Mouse (Mus musculus): Measurements from ENCODE around the gene Olfr1442. TPM values are rescaled to one million over a fixed set of nuclear protein-coding genes. Genes with fewer than 3 reads are reported as not detected.
"Not testable (repeated sequence)": the region's sequence is repeated elsewhere in the genome, so short reads cannot be mapped to it uniquely, and the experiment has no call there.

The Olfr1442 gene
- polyA plus RNA-seq, 1 experiment: not detected

- Histone ChIP-seq H3K4me3 (ENCODE audit: control insufficient read depth, insufficient read depth, low read length) (no peak overlapping the region), H3K27ac (ENCODE audit: control insufficient read depth, insufficient read depth, low read length) (no peak overlapping the region), H3K4me1 (replicated peaks; ENCODE audit: control insufficient read depth, insufficient read depth, low read length) (no peaks in the 10 kb centered on the region), H3K36me3 (ENCODE audit: control insufficient read depth, insufficient read depth, low read length) (no peaks in the 10 kb centered on the region), H3K27me3 (ENCODE audit: control insufficient read depth, insufficient read depth, low read length) (no peaks in the 10 kb centered on the region)
- TF ChIP-seq CTCF (IDR thresholded peaks at IDR 0.05; ENCODE audit: borderline replicate concordance, control insufficient read depth, extremely low read depth, insufficient read depth, low read length, poor library complexity) (no peak), POLR2A (IDR thresholded peaks at IDR 0.05; ENCODE audit: control insufficient read depth, extremely low read depth, insufficient read depth, low read length, poor library complexity) (no peak)
- no peak for DNase-seq
Measured at GRCm38 (mm10) chr19:12696221-12696620, 26.0 kb downstream of the Olfr1442 start.

DNA sequence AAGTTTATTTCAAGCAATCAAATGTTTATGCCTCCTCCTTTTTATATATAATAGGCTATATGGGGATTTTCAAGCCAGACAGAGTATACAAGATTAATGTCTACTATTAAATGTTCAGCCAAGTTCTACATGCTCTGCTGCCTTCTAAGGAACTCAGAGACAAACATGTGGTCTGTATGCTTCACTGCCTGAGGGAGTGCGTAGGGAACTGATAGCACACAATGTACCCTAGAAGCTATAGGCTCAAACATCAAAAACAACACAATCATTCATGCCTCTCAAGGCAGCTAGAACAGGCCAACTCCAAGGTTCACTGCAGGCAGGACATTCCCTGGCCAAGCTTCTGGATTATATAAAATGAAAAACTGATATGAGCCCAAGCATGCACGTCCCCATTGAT, 38.2 kb downstream of the Olfr1442 start:
- no peak overlapping the region for H3K27ac ChIP-seq (ENCODE audit: control insufficient read depth, insufficient read depth, low read length)
- no peaks in the 10 kb centered on the region for H3K36me3 ChIP-seq (ENCODE audit: control insufficient read depth, insufficient read depth, low read length)
- no peaks in the 10 kb centered on the region for H3K4me1 ChIP-seq (replicated peaks; ENCODE audit: control insufficient read depth, insufficient read depth, low read length)
- 95% methylated on average over 2 of the region's 2 CpGs for WGBS
- no peak for DNase-seq
- no peaks in the 10 kb centered on the region for H3K27me3 ChIP-seq (ENCODE audit: control insufficient read depth, insufficient read depth, low read length)
- TF ChIP-seq POLR2A (IDR thresholded peaks at IDR 0.05; ENCODE audit: control insufficient read depth, extremely low read depth, insufficient read depth, low read length, poor library complexity): no peak
- no peak for TF ChIP-seq CTCF (IDR thresholded peaks at IDR 0.05; ENCODE audit: borderline replicate concordance, control insufficient read depth, extremely low read depth, insufficient read depth, low read length, poor library complexity)
- no peak overlapping the region for H3K4me3 ChIP-seq (ENCODE audit: control insufficient read depth, insufficient read depth, low read length)

- TF ChIP-seq CTCF (IDR thresholded peaks at IDR 0.05; ENCODE audit: borderline replicate concordance, control insufficient read depth, extremely low read depth, insufficient read depth, low read length, poor library complexity) (no peak), POLR2A (IDR thresholded peaks at IDR 0.05; ENCODE audit: control insufficient read depth, extremely low read depth, insufficient read depth, low read length, poor library complexity) (no peak)
- no peak overlapping the region for H3K4me3 ChIP-seq (ENCODE audit: control insufficient read depth, insufficient read depth, low read length)
- no peak for DNase-seq
- no peaks in the 10 kb centered on the region for H3K36me3 ChIP-seq (ENCODE audit: control insufficient read depth, insufficient read depth, low read length)
- H3K4me1 ChIP-seq (replicated peaks; ENCODE audit: control insufficient read depth, insufficient read depth, low read length): no peaks in the 10 kb centered on the region
- H3K27me3 ChIP-seq (ENCODE audit: control insufficient read depth, insufficient read depth, low read length): no peaks in the 10 kb centered on the region
- H3K27ac ChIP-seq (ENCODE audit: control insufficient read depth, insufficient read depth, low read length): no peak overlapping the region
Measured at GRCm38 (mm10) chr19:12708986-12709385, 38.7 kb downstream of the Olfr1442 start.

DNA sequence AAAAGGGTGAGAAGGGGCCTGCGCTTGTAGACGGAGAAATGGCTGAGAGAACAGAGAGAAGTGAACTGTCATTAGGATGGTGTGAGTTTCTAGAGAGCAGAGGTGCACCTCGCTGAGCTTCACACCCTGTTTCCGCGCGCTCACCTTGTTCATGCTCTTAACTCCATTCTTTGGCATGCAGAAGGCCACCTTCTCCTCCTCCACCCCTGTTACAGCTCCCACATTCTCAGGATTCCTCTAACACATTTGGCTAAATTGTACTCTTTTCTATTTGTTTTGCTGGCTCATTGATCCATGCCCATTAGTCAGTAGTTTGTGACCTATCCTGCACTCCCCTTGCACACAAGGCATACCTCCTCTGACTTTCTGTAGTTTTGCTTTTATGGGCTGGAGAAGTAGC, 49.0 kb downstream of the Olfr1442 start:
- H3K36me3 ChIP-seq (ENCODE audit: control insufficient read depth, insufficient read depth, low read length): no peaks in the 10 kb centered on the region
- no peak for DNase-seq
- WGBS: 89% methylated on average over 6 of the region's 6 CpGs
- no peaks in the 10 kb centered on the region for H3K27me3 ChIP-seq (ENCODE audit: control insufficient read depth, insufficient read depth, low read length)
- no peak overlapping the region for H3K27ac ChIP-seq (ENCODE audit: control insufficient read depth, insufficient read depth, low read length)
- no peak overlapping the region for H3K4me3 ChIP-seq (ENCODE audit: control insufficient read depth, insufficient read depth, low read length)
- H3K4me1 ChIP-seq (replicated peaks; ENCODE audit: control insufficient read depth, insufficient read depth, low read length): no peaks in the 10 kb centered on the region
- TF ChIP-seq POLR2A (IDR thresholded peaks at IDR 0.05; ENCODE audit: control insufficient read depth, extremely low read depth, insufficient read depth, low read length, poor library complexity): no peak
- TF ChIP-seq CTCF (IDR thresholded peaks at IDR 0.05; ENCODE audit: borderline replicate concordance, control insufficient read depth, extremely low read depth, insufficient read depth, low read length, poor library complexity): no peak

- TF ChIP-seq POLR2A (IDR thresholded peaks at IDR 0.05; ENCODE audit: control insufficient read depth, extremely low read depth, insufficient read depth, low read length, poor library complexity) (no peak), CTCF (IDR thresholded peaks at IDR 0.05; ENCODE audit: borderline replicate concordance, control insufficient read depth, extremely low read depth, insufficient read depth, low read length, poor library complexity) (no peak)
- Histone ChIP-seq H3K27me3 (ENCODE audit: control insufficient read depth, insufficient read depth, low read length) (no peaks in the 10 kb centered on the region), H3K27ac (ENCODE audit: control insufficient read depth, insufficient read depth, low read length) (no peak overlapping the region), H3K4me1 (replicated peaks; ENCODE audit: control insufficient read depth, insufficient read depth, low read length) (no peaks in the 10 kb centered on the region), H3K4me3 (ENCODE audit: control insufficient read depth, insufficient read depth, low read length) (no peak overlapping the region), H3K36me3 (ENCODE audit: control insufficient read depth, insufficient read depth, low read length) (no peaks in the 10 kb centered on the region)
- DNase-seq: no peak
- 25% methylated on average over 2 of the region's 2 CpGs for WGBS
Measured at GRCm38 (mm10) chr19:12720463-12720862, 50.2 kb downstream of the Olfr1442 start.

GRCm38 (mm10) chr19:12720919-12721318, 50.7 kb downstream of the Olfr1442 start:
- H3K27me3 ChIP-seq (ENCODE audit: control insufficient read depth, insufficient read depth, low read length); H3K36me3 ChIP-seq (ENCODE audit: control insufficient read depth, insufficient read depth, low read length); H3K27ac ChIP-seq (ENCODE audit: control insufficient read depth, insufficient read depth, low read length); H3K4me3 ChIP-seq (ENCODE audit: control insufficient read depth, insufficient read depth, low read length); DNase-seq; H3K4me1 ChIP-seq (replicated peaks; ENCODE audit: control insufficient read depth, insufficient read depth, low read length): not testable (repeated sequence)
- 92% methylated on average over 5 of the region's 5 CpGs for WGBS

GRCm38 (mm10) chr19:12721596-12721995, 51.4 kb downstream of the Olfr1442 start:
- 96% methylated on average over 7 of the region's 7 CpGs for WGBS
- DNase-seq; H3K4me3 ChIP-seq (ENCODE audit: control insufficient read depth, insufficient read depth, low read length); H3K27me3 ChIP-seq (ENCODE audit: control insufficient read depth, insufficient read depth, low read length); H3K36me3 ChIP-seq (ENCODE audit: control insufficient read depth, insufficient read depth, low read length); H3K27ac ChIP-seq (ENCODE audit: control insufficient read depth, insufficient read depth, low read length); H3K4me1 ChIP-seq (replicated peaks; ENCODE audit: control insufficient read depth, insufficient read depth, low read length): not testable (repeated sequence)

Data from thymus, adult 2 months (tissue).